Mouse (Mus musculus) mouse embryonic stem cell (cell line): ENCODE measurements around the gene Tbc1d22a.

Source experiments
- in situ Hi-C, 2 experiments: fragments of 300-500 bp; cut with MboI; formaldehyde crosslinking; loops; 1 replicate in 1 of 2; 3 replicates in 1 of 2; pipeline ENCODE4 v1.14.3; 2019 to 2020; ENCODE audit warnings: low sequenced_read_pairs in 2 of 2, low pct_unique_long_range_greater_than_20kb in 1 of 2, mixed read lengths in 1 of 2; ENCODE audit not compliant: unreplicated experiment in 1 of 2

Tbc1d22a gene

DNA sequence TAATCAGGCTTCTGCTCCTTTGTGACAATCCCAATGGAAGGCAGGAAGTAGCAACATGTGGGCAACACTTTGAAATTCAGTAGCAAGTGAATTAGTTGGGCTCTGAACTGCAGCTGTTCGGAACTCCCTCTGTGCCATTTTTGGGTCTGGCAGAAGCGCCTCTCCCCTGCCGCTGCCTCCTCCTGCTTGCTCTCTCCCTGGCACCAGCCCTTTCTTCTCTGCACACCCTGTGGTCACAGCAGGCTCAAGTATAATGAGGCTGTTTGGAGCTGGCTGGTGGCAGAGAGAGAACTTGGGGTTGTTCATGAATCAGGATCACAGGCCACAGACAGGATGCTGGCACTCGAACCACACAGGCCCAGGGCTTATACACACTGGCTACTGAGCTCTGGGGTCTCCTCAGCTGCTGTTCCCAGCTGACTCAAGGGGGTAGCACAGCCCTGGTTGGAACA, 42.5 kb downstream of the Tbc1d22a start:
- in situ Hi-C loops, result no loop called here

DNA sequence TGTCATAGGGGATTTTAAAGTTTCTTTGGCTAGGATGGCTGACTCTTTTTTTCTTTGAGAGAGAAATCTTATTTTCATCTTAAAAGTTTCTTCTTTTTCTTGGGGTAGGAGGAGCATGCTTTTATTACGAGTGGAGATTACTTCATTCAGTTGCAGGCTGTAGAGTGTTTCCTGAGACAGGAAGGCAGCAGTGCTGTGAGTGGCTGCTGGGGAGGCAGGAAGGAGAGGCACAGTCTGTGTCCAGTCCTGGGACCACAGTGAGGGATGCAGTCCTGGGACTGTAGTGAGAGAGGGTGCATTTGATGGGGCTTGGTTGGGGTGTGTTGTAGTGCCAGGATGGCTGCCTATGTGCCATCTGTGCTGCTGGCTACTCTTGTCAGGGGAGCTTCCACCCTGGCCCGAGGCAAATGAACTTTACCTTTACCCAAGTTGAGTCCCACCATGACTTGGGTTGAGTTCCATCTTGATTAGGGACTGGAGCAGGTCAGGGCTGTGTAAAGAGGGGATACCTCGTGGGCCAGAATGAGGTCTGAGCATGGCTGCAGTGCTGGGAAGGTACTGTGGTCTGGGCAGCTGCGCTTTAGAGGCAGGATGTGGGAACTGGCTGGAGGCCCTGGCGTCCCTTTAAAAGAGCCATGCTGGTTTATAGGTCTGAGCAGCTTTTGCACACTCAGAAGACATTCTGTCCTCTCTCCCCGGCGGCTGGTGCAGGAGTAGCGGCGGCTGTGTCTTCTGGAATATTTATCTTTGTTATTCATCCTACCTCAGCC, 43.8 kb downstream of the Tbc1d22a start:
- in situ Hi-C loops, result no loop called here

DNA sequence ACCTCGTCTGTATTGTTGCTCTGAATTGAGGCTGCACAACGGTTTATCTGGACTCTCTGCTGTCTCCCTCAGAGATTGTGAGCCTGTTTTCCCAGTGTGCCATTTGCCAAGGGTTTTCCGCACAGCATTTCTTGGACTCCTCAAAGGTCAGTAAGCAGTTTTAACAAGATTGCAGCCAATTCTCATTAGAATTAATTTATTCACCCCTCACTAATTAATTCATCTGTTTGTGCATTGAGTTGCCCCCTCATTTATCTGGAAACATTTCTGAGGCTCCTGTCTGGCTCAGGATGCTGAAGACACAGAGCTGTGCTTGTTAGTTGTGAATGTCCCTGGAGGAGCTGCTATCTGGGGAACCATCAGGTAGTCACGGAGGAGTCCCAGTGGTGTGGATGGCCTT, 45.0 kb downstream of the Tbc1d22a start:
- in situ Hi-C loops, result no loop called here

DNA sequence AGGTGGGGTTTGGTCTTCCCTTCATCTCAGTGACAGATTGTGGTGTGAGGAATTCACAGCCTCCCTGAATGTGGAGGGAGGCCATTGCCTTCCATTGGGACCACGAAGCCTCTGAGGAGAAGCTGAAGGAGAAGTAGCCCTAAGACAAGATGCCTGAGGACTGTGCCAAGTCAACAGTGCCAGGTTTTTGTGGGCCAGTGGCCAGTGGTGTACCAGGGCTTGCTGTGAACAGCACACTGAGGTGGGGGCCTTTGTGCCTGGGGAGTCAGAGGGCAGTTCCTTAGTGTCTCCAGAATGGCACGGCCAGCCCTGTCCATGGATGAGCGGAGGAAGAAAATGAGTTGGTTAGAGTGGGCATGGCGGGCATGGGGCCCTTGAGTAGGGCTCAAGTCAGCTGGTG, 45.9 kb downstream of the Tbc1d22a start:
- in situ Hi-C loops, result no loop called here

DNA sequence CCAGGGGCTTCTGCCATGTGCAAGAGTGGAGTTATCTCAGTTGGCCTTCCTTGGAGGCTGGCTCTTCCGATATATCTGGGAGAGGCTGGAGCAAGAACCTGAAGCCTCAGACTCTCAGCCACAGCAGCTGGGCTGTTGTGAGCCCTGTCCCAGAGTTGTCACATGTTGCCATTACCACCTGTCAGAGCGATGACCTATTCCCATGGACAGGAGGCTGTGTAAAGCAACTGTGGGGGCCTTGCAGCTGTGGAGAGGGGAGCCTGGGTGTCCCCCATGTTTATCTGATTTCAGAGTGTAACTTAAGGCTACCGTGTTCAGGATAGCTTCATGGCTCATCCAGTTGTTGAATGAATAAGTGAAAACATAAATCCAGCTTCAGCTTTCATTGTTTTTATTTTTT, 50.1 kb downstream of the Tbc1d22a start:
- in situ Hi-C loops, result no loop called here

DNA sequence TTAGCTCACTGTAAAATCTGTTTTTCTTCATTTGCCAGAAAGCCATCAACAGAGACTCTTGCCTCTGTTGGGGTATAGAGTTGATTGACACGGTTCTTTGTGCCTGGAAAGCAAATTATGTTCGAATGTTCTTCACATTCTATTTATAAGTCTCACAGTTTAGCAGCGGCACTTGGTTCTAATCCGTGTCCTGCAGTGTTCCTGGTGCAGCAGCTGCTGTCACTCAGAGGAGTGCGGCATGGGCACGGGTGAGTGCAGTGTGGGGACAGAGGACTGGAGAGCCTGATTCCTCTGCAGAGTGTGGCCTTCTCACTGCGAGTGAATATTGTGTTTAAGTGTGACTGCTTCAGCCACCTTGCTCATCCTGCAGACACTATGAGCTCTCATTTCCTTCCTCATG, 50.5 kb downstream of the Tbc1d22a start:
- in situ Hi-C loops, result no loop called here

DNA sequence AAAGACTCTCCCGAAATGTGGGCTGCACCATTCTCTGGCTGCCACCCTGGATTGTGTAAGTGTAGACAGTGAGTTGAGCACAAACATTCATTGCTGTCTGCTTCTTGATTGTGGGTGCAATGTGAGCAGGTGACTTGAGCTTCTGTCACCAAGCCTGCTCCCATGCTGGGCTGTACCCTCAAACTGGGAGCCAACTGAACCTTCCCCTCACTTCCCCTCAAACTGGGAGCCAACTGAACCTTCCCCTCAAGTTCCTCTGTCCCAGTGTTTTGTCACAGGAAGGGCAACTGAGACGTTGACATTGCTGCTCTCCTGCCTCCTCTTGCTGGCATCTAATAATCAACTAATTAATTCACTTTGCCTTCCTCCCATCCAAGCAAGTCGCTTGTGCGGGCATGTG, 52.7 kb downstream of the Tbc1d22a start:
- in situ Hi-C loops, result no loop called here

DNA sequence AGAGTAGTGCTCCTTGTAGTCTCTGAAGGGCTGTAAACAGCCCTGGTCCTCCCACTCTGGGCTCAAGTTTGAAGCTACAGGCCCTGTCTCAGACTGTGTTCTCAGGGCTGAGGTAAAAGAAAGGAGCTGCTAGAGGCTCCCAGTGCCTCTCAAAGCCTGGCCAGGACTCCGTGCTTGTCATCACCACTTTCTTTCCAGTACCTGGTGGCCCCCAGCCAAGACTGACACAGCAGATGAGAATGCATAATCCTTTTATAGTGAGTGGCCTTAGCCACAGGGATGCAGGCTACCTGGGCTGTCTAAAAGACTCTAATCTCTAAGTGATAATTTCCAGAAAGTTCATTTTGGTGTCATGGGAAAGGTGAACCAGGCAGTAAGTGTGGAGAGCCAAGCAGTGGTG, 54.3 kb downstream of the Tbc1d22a start:
- in situ Hi-C loops, result no loop called here

DNA sequence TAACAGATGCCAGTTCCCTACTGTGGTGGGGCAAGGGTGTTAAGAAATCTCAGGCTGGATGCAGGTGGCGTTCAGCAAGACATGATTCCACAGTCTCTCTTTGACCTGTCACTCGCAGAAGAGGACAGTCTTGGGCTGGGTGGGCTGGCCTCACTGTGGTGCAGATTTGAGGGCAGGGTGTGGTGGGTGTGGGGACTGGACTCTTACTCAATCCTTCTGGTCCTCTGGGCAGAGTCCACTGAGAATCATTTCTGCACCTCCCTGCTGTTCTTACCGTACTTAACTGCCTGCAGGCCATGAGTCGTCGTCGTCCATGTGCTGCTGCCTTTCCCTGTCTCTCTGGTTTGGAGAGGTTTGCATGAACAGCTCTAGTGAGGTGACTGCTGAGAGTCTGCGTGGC, 61.5 kb downstream of the Tbc1d22a start:
- in situ Hi-C loops, result no loop called here

DNA sequence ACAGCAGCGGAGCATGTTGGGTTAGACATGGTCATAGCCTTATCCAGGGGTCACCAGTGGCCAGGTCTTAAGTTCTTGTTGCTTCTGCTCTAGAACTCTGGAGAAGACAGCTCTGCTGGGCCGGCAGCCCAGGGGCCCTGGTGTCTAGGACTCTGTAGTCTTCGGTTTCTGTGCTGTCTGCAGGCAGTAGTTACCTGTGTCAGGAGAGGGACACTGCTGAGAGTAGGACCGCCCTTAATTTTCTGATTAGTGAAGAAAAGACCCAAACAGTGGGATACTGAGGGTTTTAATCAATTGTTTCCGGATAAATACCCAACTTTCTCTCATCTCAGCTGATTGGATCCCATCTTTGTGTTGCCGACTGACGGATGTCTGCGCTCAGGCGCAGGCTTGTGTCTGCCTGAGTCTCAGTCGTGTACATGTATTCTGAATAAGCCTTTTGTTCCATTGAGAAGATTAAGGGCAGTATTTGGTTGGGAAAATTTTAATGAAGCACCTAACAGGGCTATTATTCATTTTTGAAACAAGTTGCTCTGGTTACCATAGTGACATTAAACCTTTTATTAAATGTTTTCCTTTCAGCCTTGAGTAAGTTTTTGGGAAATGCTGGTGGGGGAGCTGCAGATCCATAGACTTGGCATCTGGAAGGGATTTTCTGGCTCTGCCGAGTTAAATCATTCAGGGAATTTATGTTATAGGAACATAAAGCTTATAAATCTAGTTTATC, 62.4 kb downstream of the Tbc1d22a start:
- in situ Hi-C loops, result no loop called here

DNA sequence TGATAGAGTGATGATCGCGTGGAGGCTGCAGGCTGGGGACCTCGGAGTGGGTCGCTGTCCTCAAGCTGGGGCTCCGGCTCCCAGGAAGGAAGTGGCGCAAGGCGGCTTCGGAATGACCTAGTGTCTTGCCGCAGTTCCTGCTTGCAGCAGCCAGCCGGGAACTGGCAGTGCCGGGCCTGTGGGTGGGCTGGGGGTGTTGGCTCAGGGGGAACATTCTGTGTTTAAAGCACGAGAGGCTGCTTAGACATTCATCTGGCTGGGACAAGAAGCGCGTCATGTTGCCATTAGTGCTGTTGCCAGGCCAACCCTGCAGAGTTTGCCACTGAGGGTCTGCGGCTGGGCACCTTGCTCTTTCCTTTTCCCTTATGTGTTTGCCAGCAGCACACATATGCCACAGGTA, 63.2 kb downstream of the Tbc1d22a start:
- in situ Hi-C loops, result no loop called here

DNA sequence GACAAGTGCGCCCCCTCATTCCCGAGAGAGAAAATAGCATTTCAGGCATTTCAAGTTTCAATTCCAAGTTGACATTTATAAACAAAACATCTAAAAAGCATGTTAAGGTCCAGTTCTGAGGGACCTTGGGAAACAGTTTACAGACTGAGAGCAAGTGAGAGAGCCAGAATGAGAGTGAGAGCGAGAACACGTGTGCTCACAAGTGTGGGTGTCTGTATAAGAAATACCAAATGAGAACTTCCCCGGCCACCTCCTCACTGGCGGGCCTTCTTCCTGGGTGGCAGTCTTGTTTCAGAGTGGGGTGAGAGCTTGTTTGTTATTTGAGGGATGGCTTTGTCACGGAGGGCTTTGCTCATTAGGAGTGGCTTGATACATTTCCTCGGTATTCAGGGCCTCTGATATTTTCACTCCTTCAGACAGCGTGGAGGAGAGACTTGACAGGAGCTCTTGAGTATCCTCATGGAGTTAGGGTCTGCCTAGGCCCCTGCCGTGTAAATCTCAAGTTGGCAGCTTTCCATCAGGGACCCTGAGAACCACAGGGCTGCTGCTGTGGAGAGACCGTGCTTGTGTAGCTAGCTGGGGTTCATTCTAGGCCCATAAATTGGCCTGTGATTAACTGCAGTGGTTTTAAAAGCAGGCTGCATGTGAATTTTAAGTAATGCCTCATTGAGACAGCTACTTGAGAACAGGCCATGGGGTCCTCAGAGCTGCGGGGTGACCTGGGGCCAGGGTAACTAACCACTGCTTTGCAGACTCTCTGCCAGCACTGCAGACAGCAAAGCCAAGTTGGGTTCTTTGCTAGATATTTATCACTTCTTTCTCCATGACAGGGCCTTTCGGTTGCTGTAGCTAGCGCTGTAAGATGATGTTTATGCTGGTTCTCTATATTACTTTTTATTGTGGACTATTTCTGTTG, 65.1 kb downstream of the Tbc1d22a start:
- in situ Hi-C loops, result no loop called here

DNA sequence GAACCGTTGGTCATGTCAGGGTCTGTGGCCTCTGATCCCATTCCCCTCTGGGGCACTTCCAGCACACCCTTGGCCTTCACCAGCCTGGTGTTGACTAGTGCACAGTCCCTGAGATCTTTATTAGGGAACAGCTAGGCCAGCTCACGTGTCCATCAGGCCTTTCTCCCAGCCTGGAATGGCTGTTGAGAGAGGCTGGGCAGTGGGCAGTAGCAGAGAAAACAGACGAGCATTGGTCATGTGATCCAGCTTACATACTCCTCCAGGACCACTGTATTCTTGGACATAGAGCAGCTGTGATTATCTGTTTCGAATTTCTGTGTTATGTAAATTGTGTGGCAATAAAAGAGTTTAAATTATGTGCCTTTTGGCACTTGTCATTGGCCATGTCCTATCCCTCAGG, 65.9 kb downstream of the Tbc1d22a start:
- in situ Hi-C loops, result no loop called here

DNA sequence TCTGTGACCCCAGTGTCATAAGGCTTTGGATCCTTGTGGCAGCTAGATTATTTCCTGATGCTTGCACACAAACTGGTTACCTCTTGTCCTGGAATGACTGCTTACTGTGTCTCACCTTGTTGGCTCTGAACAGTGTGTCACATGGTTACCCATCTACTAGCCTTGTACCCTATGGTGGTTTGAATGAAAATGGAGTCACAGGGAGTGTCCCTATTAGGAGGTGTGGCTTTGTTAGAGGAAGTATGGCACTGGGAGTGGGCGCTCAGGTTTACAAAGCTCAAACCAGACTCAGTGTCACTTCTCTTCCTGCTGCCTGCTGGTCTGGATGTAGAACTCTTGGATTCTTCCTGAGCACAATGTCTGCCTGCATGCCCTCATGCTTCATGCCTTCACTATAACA, 69.0 kb downstream of the Tbc1d22a start:
- in situ Hi-C loops, result no loop called here

DNA sequence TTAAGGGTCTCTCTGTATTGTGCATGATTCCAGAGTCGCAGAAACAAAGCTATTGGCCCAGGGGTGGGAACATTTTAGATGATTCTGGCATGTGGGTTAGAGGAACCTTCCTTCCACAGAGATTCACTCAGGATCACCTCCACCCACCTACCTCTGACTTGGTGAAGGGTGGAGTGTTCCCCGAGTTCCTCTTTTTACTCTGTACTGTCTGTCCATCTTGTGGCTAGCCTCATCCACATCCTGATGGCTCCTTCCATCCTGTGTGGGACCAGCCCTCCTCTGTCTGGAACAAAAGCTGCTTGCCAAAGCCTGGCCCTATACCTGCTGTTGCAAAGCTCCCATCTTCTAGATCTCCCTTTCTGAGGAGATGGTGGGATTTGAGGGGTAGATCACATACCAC, 71.0 kb downstream of the Tbc1d22a start:
- in situ Hi-C loops, result no loop called here

DNA sequence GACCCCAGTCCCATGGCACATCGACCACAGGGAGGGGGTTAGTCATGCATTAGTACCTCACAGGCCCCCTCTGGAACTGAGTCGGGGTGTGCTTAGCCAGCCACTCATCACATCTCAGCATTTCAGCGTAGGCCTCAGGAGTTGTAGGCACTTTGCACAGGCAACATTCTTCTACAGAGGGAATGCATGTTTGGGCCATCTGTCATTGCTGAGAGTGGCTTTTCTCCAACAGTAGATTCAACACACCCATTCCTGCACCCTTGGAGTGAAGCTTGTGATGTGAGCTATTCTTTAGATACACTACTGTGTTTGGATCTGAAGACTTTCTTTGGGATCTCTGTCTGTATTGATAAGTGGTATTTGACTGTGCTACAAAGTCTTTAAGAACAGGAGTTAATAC, 75.8 kb downstream of the Tbc1d22a start:
- in situ Hi-C loops, result no loop called here

DNA sequence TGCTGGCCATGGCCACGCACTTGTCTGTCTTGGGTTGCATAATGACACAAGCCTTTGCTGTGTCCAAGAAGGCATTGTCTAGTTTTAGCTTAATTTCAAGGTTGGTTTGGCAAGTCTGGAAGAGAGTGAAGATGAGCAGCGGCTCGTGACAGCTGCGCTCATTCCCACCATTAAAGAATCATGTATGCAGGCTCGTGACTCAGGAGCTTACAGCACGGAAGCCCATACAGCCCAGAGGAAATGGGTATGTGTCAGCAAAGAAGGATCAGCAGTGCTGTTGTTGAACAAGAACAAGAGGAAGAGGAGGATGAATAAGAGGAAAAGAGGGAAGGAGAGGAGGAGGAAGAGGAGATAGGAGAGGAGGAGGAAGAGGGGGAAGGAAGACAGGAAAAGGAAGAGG, 78.0 kb downstream of the Tbc1d22a start:
- in situ Hi-C loops, result no loop called here

DNA sequence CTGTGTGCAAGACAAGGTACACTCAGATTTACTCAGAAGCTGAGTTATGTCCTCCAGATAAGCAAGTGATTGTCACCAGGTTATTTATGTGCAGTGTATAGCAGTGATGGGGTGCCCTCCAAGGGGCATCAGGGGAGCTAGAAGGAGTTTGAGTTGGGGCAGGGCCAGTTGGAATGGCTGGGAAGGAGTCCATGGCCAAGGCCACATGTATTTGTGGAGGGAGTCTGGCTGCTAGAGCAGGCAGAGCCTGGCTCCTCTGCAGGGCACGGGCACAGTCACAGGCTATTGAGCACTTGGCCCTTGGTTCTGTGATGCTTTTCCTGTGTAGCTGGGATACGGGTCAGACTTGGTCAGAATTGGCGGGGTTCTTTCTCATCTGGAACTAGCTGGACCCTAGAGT, 80.2 kb downstream of the Tbc1d22a start:
- in situ Hi-C loops, result no loop called here

DNA sequence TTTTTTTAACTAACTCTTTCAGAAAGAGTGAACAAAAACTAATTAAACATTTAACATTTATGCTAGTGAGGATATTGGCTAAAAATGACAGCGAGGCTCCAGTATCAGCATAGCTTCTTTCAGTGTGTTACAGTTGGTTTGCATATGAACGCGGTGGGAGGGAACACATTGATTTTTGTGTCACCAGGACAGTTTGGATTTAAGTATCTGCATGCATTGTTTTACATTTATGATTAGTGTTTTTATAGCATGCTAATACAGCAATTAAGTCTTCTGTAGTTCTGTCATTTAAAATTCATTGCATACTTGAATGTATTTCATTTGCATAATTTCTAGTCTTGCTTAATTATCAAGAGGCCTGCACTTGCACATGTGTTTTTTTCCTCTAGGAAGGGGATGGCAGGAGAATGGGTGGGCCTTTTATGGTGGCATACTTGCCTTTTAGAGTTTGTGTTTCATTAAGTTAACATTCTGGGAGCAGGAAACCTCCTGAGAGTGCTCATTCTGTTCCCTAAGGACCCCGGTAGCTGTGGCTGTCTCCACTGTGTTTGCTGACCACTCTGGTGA, 81.5 kb downstream of the Tbc1d22a start:
- in situ Hi-C loops, result no loop called here
